Mouse (Mus musculus): ENCODE measurements around the gene Ndrg4. TPM values are rescaled to one million over a fixed set of nuclear protein-coding genes. Genes with fewer than 3 reads are reported as not detected.

Gene Ndrg4
- polyA plus RNA-seq, 1 experiment = 9.9 TPM

- DNase-seq (ENCODE audit: low read depth, low spot score) = no peak
- WGBS = 56% methylated on average over 5 of the region's 5 CpGs
Measured at GRCm38 (mm10) chr8:95672811-95673210, 4.0 kb upstream of the Ndrg4 start.

GRCm38 (mm10) chr8:95677591-95678023 lies 827 bp downstream of the Ndrg4 start:
- under 1% methylated on average over 43 of the region's 48 CpGs for WGBS
- no peak for DNase-seq (ENCODE audit: low read depth, low spot score)

- DNase-seq (ENCODE audit: low read depth, low spot score) = no peak
- WGBS = 1% methylated on average over 70 of the region's 70 CpGs
Measured at GRCm38 (mm10) chr8:95678024-95678611, 1.3 kb downstream of the Ndrg4 start.

- DNase-seq (ENCODE audit: low read depth, low spot score) = no peak
- WGBS = 58% methylated on average over 10 of the region's 10 CpGs
Measured at GRCm38 (mm10) chr8:95688073-95688672, 11.4 kb downstream of the Ndrg4 start.

- DNase-seq (ENCODE audit: low read depth, low spot score) = no peak
- 73% methylated on average over 13 of the region's 13 CpGs for WGBS
Measured at GRCm38 (mm10) chr8:95690929-95691541, 14.3 kb downstream of the Ndrg4 start.

GRCm38 (mm10) chr8:95694631-95695030 lies 17.9 kb downstream of the Ndrg4 start:
- 20% methylated on average over 6 of the region's 6 CpGs for WGBS

GRCm38 (mm10) chr8:95696661-95697060 lies 19.9 kb downstream of the Ndrg4 start:
- 51% methylated on average over 8 of the region's 8 CpGs for WGBS
- DNase-seq (ENCODE audit: low read depth, low spot score) = no peak

More at GRCm38 (mm10) chr8:95694631-95695030, 17.9 kb downstream of the Ndrg4 start:
- DNase-seq (ENCODE audit: low read depth, low spot score) = no peak

GRCm38 (mm10) chr8:95697128-95697527 lies 20.3 kb downstream of the Ndrg4 start:
- no peak for DNase-seq (ENCODE audit: low read depth, low spot score)
- WGBS = 1% methylated on average over 11 of the region's 11 CpGs

- WGBS = 19% methylated on average over 6 of the region's 6 CpGs
- DNase-seq (ENCODE audit: low read depth, low spot score) = no peak
Measured at GRCm38 (mm10) chr8:95698179-95698578, 21.4 kb downstream of the Ndrg4 start.

- no peak for DNase-seq (ENCODE audit: low read depth, low spot score)
- 63% methylated on average over 9 of the region's 9 CpGs for WGBS
Measured at GRCm38 (mm10) chr8:95700282-95700681, 23.5 kb downstream of the Ndrg4 start.

- 74% methylated on average over 4 of the region's 4 CpGs for WGBS
- no peak for DNase-seq (ENCODE audit: low read depth, low spot score)
Measured at GRCm38 (mm10) chr8:95701809-95702208, 25.0 kb downstream of the Ndrg4 start.

GRCm38 (mm10) chr8:95702480-95703446 lies 26.0 kb downstream of the Ndrg4 start:
- no peak for DNase-seq (ENCODE audit: low read depth, low spot score)
- 2% methylated on average over 34 of the region's 34 CpGs for WGBS

GRCm38 (mm10) chr8:95703461-95704260 lies 26.9 kb downstream of the Ndrg4 start:
- no peak for DNase-seq (ENCODE audit: low read depth, low spot score)
- 8% methylated on average over 15 of the region's 15 CpGs for WGBS

- DNase-seq (ENCODE audit: low read depth, low spot score) = no peak
- WGBS = 94% methylated on average over 3 of the region's 3 CpGs
Measured at GRCm38 (mm10) chr8:95704538-95704937, 27.8 kb downstream of the Ndrg4 start.

GRCm38 (mm10) chr8:95709579-95709978 lies 32.8 kb downstream of the Ndrg4 start:
- 69% methylated on average over 7 of the region's 7 CpGs for WGBS
- DNase-seq (ENCODE audit: low read depth, low spot score) = no peak

GRCm38 (mm10) chr8:95711029-95711428 lies 34.2 kb downstream of the Ndrg4 start:
- no peak for DNase-seq (ENCODE audit: low read depth, low spot score)

GRCm38 (mm10) chr8:95712395-95712794 lies 35.6 kb downstream of the Ndrg4 start:
- DNase-seq (ENCODE audit: low read depth, low spot score) = no peak
- 48% methylated on average over 9 of the region's 9 CpGs for WGBS

More at GRCm38 (mm10) chr8:95711029-95711428, 34.2 kb downstream of the Ndrg4 start:
- 72% methylated on average over 3 of the region's 3 CpGs for WGBS

GRCm38 (mm10) chr8:95713100-95714010 lies 36.6 kb downstream of the Ndrg4 start:
- DNase-seq (ENCODE audit: low read depth, low spot score) = peak; percentile 53
- 79% methylated on average over 19 of the region's 19 CpGs for WGBS
